Mouse (Mus musculus) heart, postnatal 0 days (tissue): ENCODE measurements around the gene Gprin1.

Experiments
- CTCF ChIP-seq: IDR thresholded peaks from 2 replicates; pipeline ENCODE4 v1.5.1; 2016; ENCODE audit warnings: antibody characterized with exemption, control low read depth, low read depth
- EP300 ChIP-seq: IDR thresholded peaks from 2 replicates; pipeline ENCODE4 v1.6.1; 2016; ENCODE audit warnings: antibody characterized with exemption, low read depth

DNA sequence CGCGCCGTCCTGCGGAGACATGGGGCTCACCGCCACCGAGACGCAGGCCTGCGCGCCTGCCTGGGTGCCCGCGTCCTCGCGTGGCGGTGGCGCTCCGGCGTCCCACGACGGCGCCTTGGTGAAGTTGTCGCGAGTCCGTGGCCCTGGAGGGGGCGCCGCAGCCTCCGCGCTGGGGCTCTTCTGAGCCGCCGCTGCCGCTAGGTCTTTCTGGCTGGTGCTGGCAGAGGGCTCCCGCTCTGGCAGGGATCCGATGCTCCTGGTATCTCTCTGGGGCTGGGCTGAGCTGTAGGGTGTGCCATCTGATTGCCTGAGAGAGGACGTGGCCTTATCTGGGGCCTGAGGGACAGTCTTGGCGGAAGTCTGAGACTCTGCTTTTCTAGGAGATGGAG, 11.5 kb downstream of the Gprin1 start:
- TF ChIP-seq CTCF = no peak
- TF ChIP-seq EP300 = no peak
